Mouse (Mus musculus) layer of hippocampus, adult 18-20 months (tissue): Measurements from ENCODE around the gene Elfn1. TPM values are rescaled to one million over a fixed set of nuclear protein-coding genes. Genes with fewer than 3 reads are reported as not detected.

ENCODE experiments used
- DNase-seq, 2 experiments: peaks; one replicate each; pipeline ENCODE4 v3.0.0; 2022; ENCODE audit warnings: low spot score in 2 of 2
- long read RNA-seq: library from polyadenylated mRNA; stranded (forward); transcript quantifications from one replicate; pipeline ENCODE4 v2.0.0, GENCODE M21; 2021
- total RNA-seq, 2 experiments: library from RNA; stranded (reverse); gene quantifications; 2 replicates each; pipeline ENCODE4 v1.2.3; 2021

Gene Elfn1
- total RNA-seq: 10 to 100 TPM; 24.4 to 32.3 TPM
- long read RNA-seq, partial matches to known transcripts: 0 of 5 reads
- long read RNA-seq, other reads (novel, unspliced or antisense): 4 of 5 reads

- no peak for DNase-seq
Measured at GRCm38 (mm10) chr5:139907714-139908242, at the start of gene Elfn1. Elfn1 (plus strand) TSS chr5:139907943.

GRCm38 (mm10) chr5:139860328-139861104, 47.2 kb upstream of the Elfn1 start:
- DNase-seq: no peak

GRCm38 (mm10) chr5:139862759-139863158, 45.0 kb upstream of the Elfn1 start:
- peak in 1 of 2 experiments; percentile 27 for DNase-seq

- no peak for DNase-seq
Measured at GRCm38 (mm10) chr5:139870886-139871285, 36.9 kb upstream of the Elfn1 start.

GRCm38 (mm10) chr5:139871526-139871925, 36.2 kb upstream of the Elfn1 start:
- DNase-seq: no peak

GRCm38 (mm10) chr5:139877563-139877962, 30.2 kb upstream of the Elfn1 start:
- DNase-seq: no peak

- DNase-seq: no peak
Measured at GRCm38 (mm10) chr5:139879694-139880093, 28.0 kb upstream of the Elfn1 start.

- DNase-seq: no peak
Measured at GRCm38 (mm10) chr5:139881161-139881560, 26.6 kb upstream of the Elfn1 start.

- no peak for DNase-seq
Measured at GRCm38 (mm10) chr5:139888624-139889023, 19.1 kb upstream of the Elfn1 start.

GRCm38 (mm10) chr5:139889370-139889769, 18.4 kb upstream of the Elfn1 start:
- DNase-seq: no peak

- DNase-seq: no peak
Measured at GRCm38 (mm10) chr5:139892326-139892994, 15.3 kb upstream of the Elfn1 start.

- DNase-seq: no peak
Measured at GRCm38 (mm10) chr5:139892995-139893345, 14.8 kb upstream of the Elfn1 start.

GRCm38 (mm10) chr5:139894025-139894508, 13.7 kb upstream of the Elfn1 start:
- DNase-seq: no peak

GRCm38 (mm10) chr5:139899044-139899443, 8.7 kb upstream of the Elfn1 start:
- no peak for DNase-seq

- no peak for DNase-seq
Measured at GRCm38 (mm10) chr5:139905121-139905520, 2.6 kb upstream of the Elfn1 start.

- no peak for DNase-seq
Measured at GRCm38 (mm10) chr5:139906507-139906906, 1.2 kb upstream of the Elfn1 start.

- peak in 1 of 2 experiments; percentile 59 for DNase-seq
Measured at GRCm38 (mm10) chr5:139907241-139907640, 502 bp upstream of the Elfn1 start.

GRCm38 (mm10) chr5:139908243-139908810, 584 bp downstream of the Elfn1 start:
- no peak for DNase-seq

- no peak for DNase-seq
Measured at GRCm38 (mm10) chr5:139908811-139909627, 1.3 kb downstream of the Elfn1 start.

- no peak for DNase-seq
Measured at GRCm38 (mm10) chr5:139909710-139910550, 2.2 kb downstream of the Elfn1 start.
